15 mouse cellular contexts compared by ENCODE assay signal in genomic region chr19:57129729-57130128, GRCm38 (mm10).
"Had no signal": no experiment of that assay in that cellular context is flagged by ENCODE, and none has a peak within 500 bp of the region (broad histone marks: within the 10 kb centered on the region; RNA-seq: fewer than 3 reads in every experiment).

No protein-coding gene starts in this region.

- H3K36me3 ChIP-seq: kidney, embryonic 15.5 days; limb, embryonic 10.5 days; liver, embryonic 15.5 days; midbrain, embryonic 10.5 days; neural tube, embryonic 12.5 days; stomach, embryonic 15.5 days had no signal

- H3K27ac ChIP-seq: kidney, embryonic 15.5 days; left cerebral cortex, adult 2 months; limb, embryonic 10.5 days; liver, embryonic 15.5 days; midbrain, embryonic 10.5 days; neural tube, embryonic 12.5 days; stomach, embryonic 15.5 days had no signal

- H3K27me3 ChIP-seq: kidney, embryonic 15.5 days; liver, embryonic 15.5 days; neural tube, embryonic 12.5 days; stomach, embryonic 15.5 days had no signal

- H3K9me3 ChIP-seq: kidney, embryonic 15.5 days; limb, embryonic 10.5 days; liver, embryonic 15.5 days; midbrain, embryonic 10.5 days; neural tube, embryonic 12.5 days; stomach, embryonic 15.5 days had no signal

- H3K9ac ChIP-seq: kidney, embryonic 15.5 days; liver, embryonic 15.5 days; lung, embryonic 14.5 days; neural tube, embryonic 12.5 days; stomach, embryonic 15.5 days had no signal

- DNase-seq: kidney, adult 2 months; kidney, postnatal 14 days; lung, embryonic 14.5 days; lung, postnatal 10 days; lung, postnatal 4 days; midbrain, embryonic 14.5 days had no signal

- H3K4me1 ChIP-seq: liver, embryonic 15.5 days had no signal

- H3K4me3 ChIP-seq: kidney, embryonic 15.5 days; left cerebral cortex, adult 2 months; limb, embryonic 10.5 days; liver, embryonic 15.5 days; midbrain, embryonic 10.5 days; myocyte; neural tube, embryonic 12.5 days; stomach, embryonic 15.5 days had no signal

- H3K4me2 ChIP-seq: kidney, embryonic 15.5 days; liver, embryonic 11.5 days; liver, embryonic 15.5 days; lung, embryonic 14.5 days; neural tube, embryonic 12.5 days; stomach, embryonic 15.5 days had no signal
